Mouse (Mus musculus) liver, embryonic 16.5 days (tissue): ENCODE measurements around the gene Frmd4a. TPM values are rescaled to one million over a fixed set of nuclear protein-coding genes. Genes with fewer than 3 reads are reported as not detected.

Source experiments
- ATAC-seq: fragments of 200-750 bp; cut with Nextera tagmentation; 2 replicates; pipeline ENCODE4 v1.8.0; 2017; ENCODE audit warnings: low read depth, mild to moderate bottlenecking, moderate number of reproducible peaks, moderate library complexity
- H3K27ac ChIP-seq: fragments of 300-500 bp; sonication (generic); 2 replicates; pipeline ENCODE4 v1.5.1; 2014; ENCODE audit warnings: mild to moderate bottlenecking, low read length
- H3K27me3 ChIP-seq: fragments of 300-500 bp; sonication (generic); 2 replicates; pipeline ENCODE4 v1.6.1; 2014; ENCODE audit warnings: low read depth, low read length, mixed read lengths; ENCODE audit not compliant: control insufficient read depth, insufficient read depth
- H3K36me3 ChIP-seq: fragments of 300-500 bp; sonication (generic); 2 replicates; pipeline ENCODE4 v1.6.1; 2014; ENCODE audit warnings: mild to moderate bottlenecking; ENCODE audit not compliant: control insufficient read depth, insufficient read depth
- H3K4me1 ChIP-seq: fragments of 300-500 bp; sonication (generic); 2 replicates; pipeline ENCODE4 v1.6.1; 2014; ENCODE audit warnings: low read depth, low read length, mixed read lengths; ENCODE audit not compliant: control insufficient read depth
- H3K4me2 ChIP-seq: fragments of 300-500 bp; sonication (generic); 2 replicates; pipeline ENCODE4 v1.6.1; 2014; ENCODE audit warnings: low read depth, low read length, mixed read lengths
- H3K4me3 ChIP-seq: fragments of 300-500 bp; sonication (generic); 2 replicates; pipeline ENCODE4 v1.5.1; 2014; ENCODE audit warnings: low read depth, mild to moderate bottlenecking, low read length
- H3K9ac ChIP-seq: fragments of 300-500 bp; sonication (generic); 2 replicates; pipeline ENCODE4 v1.6.1; 2014; ENCODE audit warnings: low read depth, low read length
- H3K9me3 ChIP-seq: fragments of 300-500 bp; sonication (generic); replicated peaks from 2 replicates; pipeline ENCODE4 v1.6.1; 2016; ENCODE audit warnings: low read length; ENCODE audit not compliant: control insufficient read depth
- WGBS: fragments of 180-500 bp; shearing (Covaris S2); extraction: QIAGEN DNeasy Blood & Tissue Kit; methylation state at CpG from one replicate; pipeline ENCODE4 v1.1.7; 2014; ENCODE audit not compliant: insufficient replicate concordance; 5-methylcytosine and 5-hydroxymethylcytosine counted together
- polyA plus RNA-seq: library from polyadenylated mRNA; unstranded; fragments of >200 nt; fragmentation: Nextera tagmentation; extraction: Ambion mirVana; gene quantifications from 2 replicates; pipeline ENCODE4 v1.2.1, GENCODE M21; 2015

Frmd4a gene
- polyA plus RNA-seq, 1 experiment from 2014 or later, result 19.8 TPM

DNA sequence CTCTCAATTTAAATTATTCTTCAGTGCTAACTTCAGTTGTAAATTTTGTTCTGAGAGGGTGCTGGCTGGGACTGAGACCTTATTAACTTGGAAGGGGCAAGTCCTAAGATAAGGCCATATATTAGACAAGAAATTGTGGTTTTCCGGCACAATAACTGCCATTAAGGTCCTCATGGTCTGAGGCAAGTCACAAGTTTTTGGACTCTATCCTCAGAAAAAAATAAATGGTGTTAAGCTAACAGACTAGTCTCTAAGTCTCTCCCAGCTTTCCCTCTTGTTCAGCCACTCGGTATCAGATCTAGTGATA lies 493.5 kb downstream of the Frmd4a start:
- ATAC-seq, result no peak
- H3K4me2 ChIP-seq, result no peak overlapping the region
- WGBS, result 53% methylated on average over 2 of the region's 2 CpGs
- no peaks in the 10 kb centered on the region for H3K36me3 ChIP-seq
- H3K9me3 ChIP-seq, result no peaks in the 10 kb centered on the region
- no peak overlapping the region for H3K4me3 ChIP-seq
- no peak overlapping the region for H3K27ac ChIP-seq
- H3K4me1 ChIP-seq, result no peaks in the 10 kb centered on the region
- no peaks in the 10 kb centered on the region for H3K27me3 ChIP-seq
- H3K9ac ChIP-seq, result no peak overlapping the region

DNA sequence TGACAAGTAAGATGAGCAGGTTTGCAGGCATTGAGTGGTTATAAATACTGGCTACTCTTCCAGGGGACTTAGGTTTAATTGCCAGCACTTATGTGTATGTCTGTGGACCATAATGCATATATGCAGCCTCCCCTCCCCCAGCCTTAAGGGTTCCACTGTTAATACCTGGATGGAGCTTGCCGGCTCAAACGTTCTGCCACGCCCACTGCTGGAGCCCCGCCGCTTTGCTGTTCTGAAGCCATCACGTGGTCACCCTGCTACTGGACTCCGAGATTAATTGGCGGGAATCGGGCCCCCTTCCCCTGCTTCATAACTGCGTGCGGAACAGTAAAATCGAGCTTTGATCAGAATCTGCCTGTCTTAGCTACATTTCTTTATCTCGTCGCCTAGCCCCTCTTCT lies 495.1 kb downstream of the Frmd4a start:
- no peak overlapping the region for H3K9ac ChIP-seq
- no peak overlapping the region for H3K4me3 ChIP-seq
- no peak overlapping the region for H3K4me2 ChIP-seq
- no peaks in the 10 kb centered on the region for H3K36me3 ChIP-seq
- H3K27ac ChIP-seq, result no peak overlapping the region
- no peaks in the 10 kb centered on the region for H3K9me3 ChIP-seq
- 57% methylated on average over 14 of the region's 14 CpGs for WGBS
- H3K27me3 ChIP-seq, result no peaks in the 10 kb centered on the region
- H3K4me1 ChIP-seq, result peaks cover 2% of the 10 kb centered on the region; the same call in 1 of the 2 replicates
- no peak for ATAC-seq

DNA sequence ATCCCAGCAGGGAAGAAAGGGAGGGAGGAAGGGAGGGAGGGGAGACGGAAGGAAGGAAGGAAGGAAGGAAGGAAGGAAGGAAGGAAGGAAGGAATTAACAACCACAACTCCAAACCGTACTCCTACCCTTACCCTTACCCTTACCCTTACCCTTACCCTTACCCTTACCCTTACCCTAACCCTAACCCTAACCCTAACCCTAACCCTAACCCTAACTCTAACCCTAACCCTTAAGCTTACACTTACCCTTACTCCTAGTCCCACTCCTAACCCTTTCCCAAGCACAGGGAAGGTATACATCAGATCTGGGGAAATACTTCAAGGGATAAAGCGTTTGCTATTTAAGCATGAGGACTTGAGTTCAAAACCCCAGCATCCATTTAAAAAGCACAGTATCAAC lies 498.4 kb downstream of the Frmd4a start:
- Histone ChIP-seq H3K36me3 (no peaks in the 10 kb centered on the region), H3K9ac (no peak overlapping the region), H3K4me2 (no peak overlapping the region), H3K27me3 (no peaks in the 10 kb centered on the region), H3K4me1 (peaks cover 7% of the 10 kb centered on the region), H3K4me3 (no peak overlapping the region), H3K9me3 (no peaks in the 10 kb centered on the region), H3K27ac (no peak overlapping the region)
- 54% methylated on average over 3 of the region's 3 CpGs for WGBS
- no peak for ATAC-seq

DNA sequence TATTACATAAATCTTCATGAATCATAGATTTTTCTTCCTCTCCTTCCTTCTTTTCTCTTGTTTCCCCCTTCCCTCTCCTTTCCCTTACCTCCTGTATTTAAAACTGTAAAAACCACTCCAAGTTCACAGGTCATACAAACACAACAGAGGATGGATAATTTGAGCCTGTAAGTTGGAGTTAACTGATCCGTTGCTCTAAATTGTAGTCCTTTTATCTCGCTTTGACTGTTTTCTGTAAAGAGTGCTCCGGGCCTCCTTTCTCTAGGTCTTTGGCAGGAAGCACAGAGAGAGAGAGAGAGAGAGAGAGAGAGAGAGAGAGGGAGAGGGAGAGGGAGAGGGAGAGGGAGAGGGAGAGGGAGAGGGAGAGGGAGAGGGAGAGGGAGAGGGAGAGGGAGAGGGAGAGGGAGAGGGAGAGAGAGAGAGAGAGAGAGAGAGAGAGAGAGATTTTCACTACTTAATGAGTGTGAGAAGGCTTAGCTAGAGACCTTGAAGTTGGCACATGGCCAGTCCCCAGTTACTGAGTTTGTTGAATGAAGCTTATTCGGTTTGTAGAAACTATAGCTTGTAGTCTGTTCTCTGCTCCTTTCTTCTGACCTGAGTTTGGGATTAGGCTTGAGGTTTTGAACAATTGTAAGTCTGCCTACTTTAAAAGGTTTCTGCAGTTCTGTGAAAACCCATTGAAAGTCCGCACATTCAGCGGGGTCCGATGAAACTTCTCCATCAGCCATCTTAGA lies 499.5 kb downstream of the Frmd4a start:
- H3K4me3 ChIP-seq, result no peak overlapping the region
- no peak overlapping the region for H3K4me2 ChIP-seq
- H3K4me1 ChIP-seq, result peaks cover 7% of the 10 kb centered on the region
- no peak overlapping the region for H3K9ac ChIP-seq
- no peaks in the 10 kb centered on the region for H3K36me3 ChIP-seq
- no peaks in the 10 kb centered on the region for H3K9me3 ChIP-seq
- H3K27me3 ChIP-seq, result no peaks in the 10 kb centered on the region
- no peak overlapping the region for H3K27ac ChIP-seq
- 43% methylated on average over 7 of the region's 7 CpGs for WGBS
- no peak for ATAC-seq

DNA sequence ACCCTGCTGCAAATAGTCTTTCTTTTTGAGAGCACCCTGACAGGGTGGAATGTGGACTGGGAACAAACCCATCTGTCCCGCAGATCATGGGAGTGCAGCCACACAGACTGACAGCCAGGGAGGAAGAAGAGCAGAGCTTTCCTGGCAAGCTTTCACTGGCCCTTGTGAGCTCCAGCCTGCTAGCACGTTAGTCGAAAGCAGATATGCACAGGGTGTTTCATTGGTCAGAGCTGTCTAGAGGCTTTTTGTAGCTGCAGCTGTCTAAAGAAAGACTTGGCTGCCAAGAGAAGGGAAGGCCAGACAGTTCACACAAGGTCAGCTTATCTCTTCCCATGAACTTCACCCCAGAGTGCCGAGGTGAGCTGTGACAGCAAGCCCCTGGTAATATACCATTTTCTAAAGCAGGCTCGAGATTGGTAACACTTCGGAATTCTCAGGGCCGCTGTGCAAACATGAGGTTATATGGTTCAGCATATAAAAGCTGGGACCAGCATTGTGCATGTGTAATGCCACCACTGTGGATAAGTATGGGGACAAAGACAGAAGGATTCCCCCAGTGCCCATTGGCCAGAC lies 500.1 kb downstream of the Frmd4a start:
- no peaks in the 10 kb centered on the region for H3K27me3 ChIP-seq
- H3K36me3 ChIP-seq, result no peaks in the 10 kb centered on the region
- H3K9ac ChIP-seq, result no peak overlapping the region
- ATAC-seq, result peak; percentile 48
- H3K27ac ChIP-seq, result no peak overlapping the region
- no peak overlapping the region for H3K4me2 ChIP-seq
- 33% methylated on average over 7 of the region's 7 CpGs for WGBS
- no peak overlapping the region for H3K4me3 ChIP-seq
- no peaks in the 10 kb centered on the region for H3K9me3 ChIP-seq
- peaks cover 7% of the 10 kb centered on the region for H3K4me1 ChIP-seq

DNA sequence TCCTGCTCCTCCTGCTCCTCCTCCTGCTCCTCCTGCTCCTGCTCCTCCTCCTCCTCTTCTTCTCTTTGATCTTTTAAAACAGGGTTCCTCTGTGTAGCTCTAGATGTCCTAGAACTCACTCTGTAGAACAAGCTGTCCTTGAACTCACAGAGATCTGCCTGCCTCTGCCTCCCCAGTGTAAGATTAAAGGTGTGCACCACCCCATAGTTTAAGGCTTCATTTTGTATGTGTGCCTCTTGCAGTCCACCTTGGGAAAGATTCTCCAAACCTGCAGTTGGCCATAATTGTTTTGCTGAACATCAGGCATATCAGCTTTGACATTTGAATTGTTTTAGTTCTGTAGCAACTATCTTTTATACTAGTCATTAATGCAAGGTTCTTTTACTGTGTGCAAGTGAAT lies 501.0 kb downstream of the Frmd4a start:
- Histone ChIP-seq H3K27ac (no peak overlapping the region), H3K9ac (no peak overlapping the region), H3K4me1 (peaks cover 7% of the 10 kb centered on the region), H3K4me2 (no peak overlapping the region), H3K36me3 (no peaks in the 10 kb centered on the region), H3K9me3 (no peaks in the 10 kb centered on the region), H3K27me3 (no peaks in the 10 kb centered on the region), H3K4me3 (no peak overlapping the region)
- ATAC-seq, result no peak

DNA sequence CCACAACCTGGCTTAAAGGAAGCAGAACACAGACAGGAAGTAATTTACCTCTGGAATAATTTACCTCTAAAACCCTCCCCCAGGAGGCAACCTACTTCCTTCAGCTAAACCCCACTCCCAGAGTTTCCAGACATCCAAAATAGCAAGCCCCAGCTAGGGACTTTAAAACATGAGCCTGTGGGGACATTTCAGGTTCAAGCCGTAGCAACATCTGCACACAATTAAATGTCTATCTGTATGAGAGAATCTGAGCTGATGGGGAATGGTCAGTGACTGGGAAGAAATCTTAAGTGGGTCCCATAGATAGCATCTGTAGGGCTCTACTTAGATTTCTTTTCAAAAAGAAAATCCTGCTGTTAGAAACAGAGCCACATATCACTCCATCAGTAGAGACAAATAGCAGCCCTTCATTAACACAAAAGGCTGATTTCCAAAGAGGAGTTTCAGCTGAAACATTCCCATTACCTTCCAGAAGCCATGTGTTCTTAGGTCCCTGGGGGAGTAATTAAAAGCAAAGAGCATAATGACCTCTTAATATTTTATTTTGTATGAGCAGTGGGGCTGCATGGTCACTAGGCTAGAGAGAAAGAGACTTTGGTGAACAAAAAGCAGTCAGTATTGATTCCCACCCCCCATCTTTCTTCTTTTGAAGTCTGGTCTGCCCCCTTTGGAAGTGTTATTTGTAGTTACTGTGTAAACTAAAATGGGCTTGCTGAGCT lies 505.4 kb downstream of the Frmd4a start:
- WGBS, result 69% methylated on average over 1 of the region's 1 CpGs
- Histone ChIP-seq H3K9me3 (no peaks in the 10 kb centered on the region), H3K4me2 (no peak overlapping the region), H3K4me3 (no peak overlapping the region), H3K4me1 (peaks cover 1% of the 10 kb centered on the region), H3K27ac (no peak overlapping the region), H3K36me3 (no peaks in the 10 kb centered on the region), H3K9ac (no peak overlapping the region), H3K27me3 (no peaks in the 10 kb centered on the region; the same call in 1 of the 2 replicates)
- ATAC-seq, result no peak

DNA sequence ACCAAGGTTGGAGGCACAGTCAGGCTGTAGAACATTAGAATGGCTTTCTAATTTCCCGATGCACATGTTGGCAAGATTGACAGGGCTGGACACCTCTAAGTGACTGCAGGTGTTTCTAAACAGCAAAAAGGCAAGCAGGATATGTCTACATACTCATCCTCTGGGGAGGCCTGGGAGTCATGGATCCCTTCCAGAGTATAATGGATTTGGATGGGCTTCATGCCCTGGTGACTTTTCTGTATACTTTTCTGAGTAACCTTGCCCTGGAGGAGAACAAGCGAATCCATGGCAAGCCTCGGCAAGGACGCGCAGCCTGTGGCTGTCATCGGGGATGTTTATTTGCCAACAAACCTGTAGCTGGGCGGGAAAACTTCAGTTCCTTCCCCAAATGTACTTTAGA lies 509.6 kb downstream of the Frmd4a start:
- no peak overlapping the region for H3K27ac ChIP-seq
- no peak for ATAC-seq
- WGBS, result 77% methylated on average over 7 of the region's 7 CpGs
- no peak overlapping the region for H3K9ac ChIP-seq
- H3K4me1 ChIP-seq, result no peaks in the 10 kb centered on the region
- no peak overlapping the region for H3K4me2 ChIP-seq
- H3K36me3 ChIP-seq, result no peaks in the 10 kb centered on the region
- H3K4me3 ChIP-seq, result no peak overlapping the region
- H3K27me3 ChIP-seq, result no peaks in the 10 kb centered on the region; the same call in 1 of the 2 replicates
- H3K9me3 ChIP-seq, result no peaks in the 10 kb centered on the region

DNA sequence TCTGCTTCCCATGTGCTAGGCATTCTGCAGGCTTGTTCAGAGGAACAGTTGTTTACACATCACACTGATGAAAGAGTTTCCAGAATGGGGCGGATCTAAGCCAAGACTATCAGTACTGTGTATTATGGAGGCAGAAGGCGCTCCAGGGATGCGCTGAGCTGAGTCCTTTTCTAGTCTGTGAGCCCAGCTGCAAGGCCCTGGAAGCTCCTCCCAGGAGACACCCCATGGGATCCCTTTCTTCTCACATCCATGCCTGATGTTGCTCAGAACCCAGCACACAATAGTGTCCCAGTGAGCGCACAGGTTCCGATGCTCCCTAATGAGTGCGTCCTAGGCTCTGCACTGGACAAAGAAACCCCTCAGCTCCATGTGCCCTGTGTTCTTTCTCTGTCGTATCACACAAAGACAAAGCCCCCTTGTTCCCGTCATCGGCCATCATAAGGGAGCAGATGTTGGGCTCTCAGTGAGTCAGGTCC lies 511.8 kb downstream of the Frmd4a start:
- H3K27ac ChIP-seq, result no peak overlapping the region
- H3K4me1 ChIP-seq, result no peaks in the 10 kb centered on the region
- 79% methylated on average over 9 of the region's 9 CpGs for WGBS
- H3K4me2 ChIP-seq, result no peak overlapping the region
- H3K27me3 ChIP-seq, result no peaks in the 10 kb centered on the region; the same call in 1 of the 2 replicates
- no peak overlapping the region for H3K9ac ChIP-seq
- ATAC-seq, result no peak
- H3K9me3 ChIP-seq, result no peaks in the 10 kb centered on the region
- H3K36me3 ChIP-seq, result no peaks in the 10 kb centered on the region
- H3K4me3 ChIP-seq, result no peak overlapping the region
